Mouse (Mus musculus): ENCODE measurements around the gene Cebpa. TPM values are rescaled to one million over a fixed set of nuclear protein-coding genes. Genes with fewer than 3 reads are reported as not detected.

Cebpa gene
- polyA plus RNA-seq, 1 experiment from 2014 or later = 0.59 TPM

GRCm38 (mm10) chr7:35137524-35137923, 18.4 kb downstream of the Cebpa start:
- Histone ChIP-seq H3K9ac (no peak overlapping the region), H3K36me3 (replicated peaks) (no peaks in the 10 kb centered on the region), H3K27ac (no peak overlapping the region), H3K4me1 (no peaks in the 10 kb centered on the region), H3K27me3 (replicated peaks) (no peaks in the 10 kb centered on the region), H3K4me2 (no peak overlapping the region), H3K9me3 (no peaks in the 10 kb centered on the region), H3K4me3 (no peak overlapping the region)
- 92% methylated on average over 1 of the region's 1 CpGs for WGBS
- ATAC-seq (replicated peaks) = no peak

GRCm38 (mm10) chr7:35138481-35138880, 19.4 kb downstream of the Cebpa start:
- no peak overlapping the region for H3K4me3 ChIP-seq
- no peak overlapping the region for H3K27ac ChIP-seq
- no peak overlapping the region for H3K9ac ChIP-seq
- H3K4me1 ChIP-seq = no peaks in the 10 kb centered on the region
- no peaks in the 10 kb centered on the region for H3K9me3 ChIP-seq
- WGBS = 72% methylated on average over 4 of the region's 4 CpGs
- H3K36me3 ChIP-seq (replicated peaks) = no peaks in the 10 kb centered on the region
- ATAC-seq (replicated peaks) = no peak
- H3K4me2 ChIP-seq = no peak overlapping the region
- H3K27me3 ChIP-seq (replicated peaks) = no peaks in the 10 kb centered on the region

- Histone ChIP-seq H3K27me3 (replicated peaks) (no peaks in the 10 kb centered on the region), H3K4me2 (no peak overlapping the region), H3K4me3 (no peak overlapping the region), H3K4me1 (no peaks in the 10 kb centered on the region), H3K9me3 (no peaks in the 10 kb centered on the region), H3K27ac (no peak overlapping the region), H3K36me3 (replicated peaks) (no peaks in the 10 kb centered on the region), H3K9ac (no peak overlapping the region)
- 84% methylated on average over 5 of the region's 5 CpGs for WGBS
- no peak for ATAC-seq (replicated peaks)
Measured at GRCm38 (mm10) chr7:35139880-35140279, 20.8 kb downstream of the Cebpa start.

- Histone ChIP-seq H3K4me2 (no peak overlapping the region), H3K36me3 (replicated peaks) (no peaks in the 10 kb centered on the region), H3K9me3 (no peaks in the 10 kb centered on the region), H3K27me3 (replicated peaks) (no peaks in the 10 kb centered on the region), H3K27ac (no peak overlapping the region), H3K4me1 (no peaks in the 10 kb centered on the region), H3K4me3 (no peak overlapping the region), H3K9ac (no peak overlapping the region)
- no peak for ATAC-seq (replicated peaks)
- 69% methylated on average over 5 of the region's 5 CpGs for WGBS
Measured at GRCm38 (mm10) chr7:35141519-35141918, 22.4 kb downstream of the Cebpa start.

- WGBS = 86% methylated on average over 8 of the region's 8 CpGs
- H3K9ac ChIP-seq = no peak overlapping the region
- no peaks in the 10 kb centered on the region for H3K36me3 ChIP-seq (replicated peaks)
- H3K9me3 ChIP-seq = no peaks in the 10 kb centered on the region
- ATAC-seq (replicated peaks) = no peak
- no peak overlapping the region for H3K27ac ChIP-seq
- no peaks in the 10 kb centered on the region for H3K4me1 ChIP-seq
- H3K27me3 ChIP-seq (replicated peaks) = no peaks in the 10 kb centered on the region
- no peak overlapping the region for H3K4me3 ChIP-seq
- no peak overlapping the region for H3K4me2 ChIP-seq
Measured at GRCm38 (mm10) chr7:35142522-35142921, 23.4 kb downstream of the Cebpa start.

GRCm38 (mm10) chr7:35143864-35144618, 24.9 kb downstream of the Cebpa start:
- H3K36me3 ChIP-seq (replicated peaks) = no peaks in the 10 kb centered on the region
- 73% methylated on average over 6 of the region's 6 CpGs for WGBS
- H3K27me3 ChIP-seq (replicated peaks) = no peaks in the 10 kb centered on the region
- no peak overlapping the region for H3K4me2 ChIP-seq
- no peak overlapping the region for H3K9ac ChIP-seq
- ATAC-seq (replicated peaks) = no peak
- no peak overlapping the region for H3K27ac ChIP-seq
- H3K4me1 ChIP-seq = no peaks in the 10 kb centered on the region
- no peak overlapping the region for H3K4me3 ChIP-seq
- H3K9me3 ChIP-seq = no peaks in the 10 kb centered on the region

GRCm38 (mm10) chr7:35145068-35145467, 26.0 kb downstream of the Cebpa start:
- H3K4me1 ChIP-seq = no peaks in the 10 kb centered on the region
- no peak for ATAC-seq (replicated peaks)
- WGBS = 89% methylated on average over 9 of the region's 9 CpGs
- no peak overlapping the region for H3K27ac ChIP-seq
- H3K4me3 ChIP-seq = no peak overlapping the region
- H3K9me3 ChIP-seq = no peaks in the 10 kb centered on the region
- H3K9ac ChIP-seq = no peak overlapping the region
- no peaks in the 10 kb centered on the region for H3K36me3 ChIP-seq (replicated peaks)
- no peak overlapping the region for H3K4me2 ChIP-seq
- no peaks in the 10 kb centered on the region for H3K27me3 ChIP-seq (replicated peaks)

- no peaks in the 10 kb centered on the region for H3K9me3 ChIP-seq
- H3K4me3 ChIP-seq = no peak overlapping the region
- no peak overlapping the region for H3K27ac ChIP-seq
- no peaks in the 10 kb centered on the region for H3K27me3 ChIP-seq (replicated peaks)
- no peak for ATAC-seq (replicated peaks)
- H3K36me3 ChIP-seq (replicated peaks) = no peaks in the 10 kb centered on the region
- 88% methylated on average over 10 of the region's 10 CpGs for WGBS
- no peak overlapping the region for H3K4me2 ChIP-seq
- no peaks in the 10 kb centered on the region for H3K4me1 ChIP-seq
- H3K9ac ChIP-seq = no peak overlapping the region
Measured at GRCm38 (mm10) chr7:35146269-35146668, 27.2 kb downstream of the Cebpa start.

- no peaks in the 10 kb centered on the region for H3K27me3 ChIP-seq (replicated peaks)
- H3K4me1 ChIP-seq = no peaks in the 10 kb centered on the region
- no peak overlapping the region for H3K9ac ChIP-seq
- no peaks in the 10 kb centered on the region for H3K36me3 ChIP-seq (replicated peaks)
- H3K4me2 ChIP-seq = no peak overlapping the region
- no peak overlapping the region for H3K27ac ChIP-seq
- 79% methylated on average over 15 of the region's 15 CpGs for WGBS
- no peaks in the 10 kb centered on the region for H3K9me3 ChIP-seq
- ATAC-seq (replicated peaks) = no peak
- H3K4me3 ChIP-seq = no peak overlapping the region
Measured at GRCm38 (mm10) chr7:35149616-35150433, 30.7 kb downstream of the Cebpa start.

- H3K4me3 ChIP-seq = no peak overlapping the region
- no peak for ATAC-seq (replicated peaks)
- no peaks in the 10 kb centered on the region for H3K27me3 ChIP-seq (replicated peaks)
- no peak overlapping the region for H3K27ac ChIP-seq
- H3K4me1 ChIP-seq = no peaks in the 10 kb centered on the region
- WGBS = 87% methylated on average over 5 of the region's 5 CpGs
- H3K9ac ChIP-seq = no peak overlapping the region
- H3K4me2 ChIP-seq = no peak overlapping the region
- H3K9me3 ChIP-seq = no peaks in the 10 kb centered on the region
- H3K36me3 ChIP-seq (replicated peaks) = no peaks in the 10 kb centered on the region
Measured at GRCm38 (mm10) chr7:35150860-35151259, 31.8 kb downstream of the Cebpa start.

- H3K36me3 ChIP-seq (replicated peaks) = no peaks in the 10 kb centered on the region
- WGBS = 84% methylated on average over 12 of the region's 12 CpGs
Measured at GRCm38 (mm10) chr7:35154449-35154848, 35.4 kb downstream of the Cebpa start.

GRCm38 (mm10) chr7:35156561-35157477, 37.7 kb downstream of the Cebpa start:
- no peak overlapping the region for H3K4me2 ChIP-seq
- no peak overlapping the region for H3K27ac ChIP-seq
- no peaks in the 10 kb centered on the region for H3K36me3 ChIP-seq (replicated peaks)
- ATAC-seq (replicated peaks) = no peak
- H3K4me3 ChIP-seq = no peak overlapping the region
- no peak overlapping the region for H3K9ac ChIP-seq
- H3K9me3 ChIP-seq = no peaks in the 10 kb centered on the region
- H3K27me3 ChIP-seq (replicated peaks) = no peaks in the 10 kb centered on the region
- H3K4me1 ChIP-seq = no peaks in the 10 kb centered on the region
- WGBS = 80% methylated on average over 16 of the region's 16 CpGs

More at GRCm38 (mm10) chr7:35154449-35154848, 35.4 kb downstream of the Cebpa start:
- Histone ChIP-seq H3K9me3 (no peaks in the 10 kb centered on the region), H3K4me2 (no peak overlapping the region), H3K4me3 (no peak overlapping the region), H3K27ac (no peak overlapping the region), H3K27me3 (replicated peaks) (no peaks in the 10 kb centered on the region), H3K4me1 (no peaks in the 10 kb centered on the region), H3K9ac (no peak overlapping the region)
- ATAC-seq (replicated peaks) = no peak
